Mouse (Mus musculus): ENCODE data around the gene Rspo1.

Rspo1 gene

GRCm38 (mm10) chr4:124972316-124972715 is 13.9 kb upstream of the Rspo1 start:
- DNase-seq (ENCODE audit: low read depth, low spot score), result no peak

- DNase-seq (ENCODE audit: low read depth, low spot score), result peak; percentile 84
Measured at GRCm38 (mm10) chr4:124973296-124973695, 12.9 kb upstream of the Rspo1 start.

GRCm38 (mm10) chr4:124978201-124978600 is 8.0 kb upstream of the Rspo1 start:
- DNase-seq (ENCODE audit: low read depth, low spot score), result no peak

- DNase-seq (ENCODE audit: low read depth, low spot score), result peak; percentile 65
Measured at GRCm38 (mm10) chr4:124983893-124984526, 2.2 kb upstream of the Rspo1 start.

- no peak for DNase-seq (ENCODE audit: low read depth, low spot score)
Measured at GRCm38 (mm10) chr4:124984871-124985670, 1.2 kb upstream of the Rspo1 start.

- DNase-seq (ENCODE audit: low read depth, low spot score), result no peak
Measured at GRCm38 (mm10) chr4:124986739-124987710, 795 bp downstream of the Rspo1 start.

- DNase-seq (ENCODE audit: low read depth, low spot score), result no peak
Measured at GRCm38 (mm10) chr4:124987711-124988097, 1.5 kb downstream of the Rspo1 start.

- no peak for DNase-seq (ENCODE audit: low read depth, low spot score)
Measured at GRCm38 (mm10) chr4:124988382-124988781, 2.2 kb downstream of the Rspo1 start.

GRCm38 (mm10) chr4:124989787-124990253 is 3.6 kb downstream of the Rspo1 start:
- DNase-seq (ENCODE audit: low read depth, low spot score), result no peak

GRCm38 (mm10) chr4:124990325-124990724 is 4.1 kb downstream of the Rspo1 start:
- no peak for DNase-seq (ENCODE audit: low read depth, low spot score)

GRCm38 (mm10) chr4:124997479-124998147 is 11.4 kb downstream of the Rspo1 start:
- DNase-seq (ENCODE audit: low read depth, low spot score), result no peak

GRCm38 (mm10) chr4:124999548-124999947 is 13.3 kb downstream of the Rspo1 start:
- DNase-seq (ENCODE audit: low read depth, low spot score), result no peak

GRCm38 (mm10) chr4:125002978-125003377 is 16.7 kb downstream of the Rspo1 start:
- no peak for DNase-seq (ENCODE audit: low read depth, low spot score)

- no peak for DNase-seq (ENCODE audit: low read depth, low spot score)
Measured at GRCm38 (mm10) chr4:125004886-125005285, 18.7 kb downstream of the Rspo1 start.

GRCm38 (mm10) chr4:125007460-125007859 is 21.2 kb downstream of the Rspo1 start:
- no peak for DNase-seq (ENCODE audit: low read depth, low spot score)

GRCm38 (mm10) chr4:125008220-125008619 is 22.0 kb downstream of the Rspo1 start:
- DNase-seq (ENCODE audit: low read depth, low spot score), result no peak

GRCm38 (mm10) chr4:125008712-125009111 is 22.5 kb downstream of the Rspo1 start:
- DNase-seq (ENCODE audit: low read depth, low spot score), result no peak

- DNase-seq (ENCODE audit: low read depth, low spot score), result no peak
Measured at GRCm38 (mm10) chr4:125015806-125016635, 29.8 kb downstream of the Rspo1 start, which contains the start of gene Gnl2. Gene Gnl2 (plus strand): TSS chr4:125016585.

GRCm38 (mm10) chr4:125017431-125017830 is 31.2 kb downstream of the Rspo1 start:
- no peak for DNase-seq (ENCODE audit: low read depth, low spot score)

Measured in R1 (cell line).